Mouse (Mus musculus) limb, embryonic 10.5 days (tissue): ENCODE results near the gene Gm28041. TPM values are rescaled to one million over a fixed set of nuclear protein-coding genes. Genes with fewer than 3 reads are reported as not detected.
A peak's percentile ranks its signal among the peaks of the same experiment; 100 is the strongest.
"Not testable (repeated sequence)": the region's sequence is repeated elsewhere in the genome, so short reads cannot be mapped to it uniquely, and the experiment has no call there.

Experiments
- DNase-seq: peaks from one replicate; pipeline ENCODE4 v3.0.0-alpha.2; 2017; ENCODE audit warnings: low spot score
- H3K27ac ChIP-seq: fragments of 300-500 bp; sonication (generic); 2 replicates; pipeline ENCODE4 v1.5.1; 2016; ENCODE audit warnings: mild to moderate bottlenecking
- H3K27me3 ChIP-seq: fragments of 300-500 bp; sonication (generic); 2 replicates; pipeline ENCODE4 v1.6.1; 2016; ENCODE audit warnings: low read depth, mild to moderate bottlenecking; ENCODE audit not compliant: poor library complexity, severe bottlenecking
- H3K36me3 ChIP-seq: fragments of 300-500 bp; sonication (generic); 2 replicates; pipeline ENCODE4 v1.6.1; 2016; ENCODE audit warnings: mild to moderate bottlenecking, moderate library complexity
- H3K4me1 ChIP-seq: fragments of 300-500 bp; sonication (generic); 2 replicates; pipeline ENCODE4 v1.6.1; 2016
- H3K4me3 ChIP-seq: fragments of 300-500 bp; sonication (generic); 2 replicates; pipeline ENCODE4 v1.5.1; 2016; ENCODE audit warnings: mild to moderate bottlenecking, moderate library complexity
- H3K9me3 ChIP-seq: fragments of 300-500 bp; sonication (generic); replicated peaks from 2 replicates; pipeline ENCODE4 v1.6.1; 2016; ENCODE audit warnings: mild to moderate bottlenecking
- WGBS: fragments of 180-500 bp; shearing (Covaris S2); methylation state at CpG from one replicate; pipeline ENCODE4 v1.1.7; 2016; 5-methylcytosine and 5-hydroxymethylcytosine counted together
- polyA plus RNA-seq: library from polyadenylated mRNA; unstranded; fragments of >200 nt; fragmentation: Nextera tagmentation; extraction: Ambion mirVana; gene quantifications from 2 replicates; pipeline ENCODE4 v1.2.1, GENCODE M21; 2016

Gm28041 gene
- 0.35 TPM in 1 of 2 replicates, not detected in the other for polyA plus RNA-seq

DNA sequence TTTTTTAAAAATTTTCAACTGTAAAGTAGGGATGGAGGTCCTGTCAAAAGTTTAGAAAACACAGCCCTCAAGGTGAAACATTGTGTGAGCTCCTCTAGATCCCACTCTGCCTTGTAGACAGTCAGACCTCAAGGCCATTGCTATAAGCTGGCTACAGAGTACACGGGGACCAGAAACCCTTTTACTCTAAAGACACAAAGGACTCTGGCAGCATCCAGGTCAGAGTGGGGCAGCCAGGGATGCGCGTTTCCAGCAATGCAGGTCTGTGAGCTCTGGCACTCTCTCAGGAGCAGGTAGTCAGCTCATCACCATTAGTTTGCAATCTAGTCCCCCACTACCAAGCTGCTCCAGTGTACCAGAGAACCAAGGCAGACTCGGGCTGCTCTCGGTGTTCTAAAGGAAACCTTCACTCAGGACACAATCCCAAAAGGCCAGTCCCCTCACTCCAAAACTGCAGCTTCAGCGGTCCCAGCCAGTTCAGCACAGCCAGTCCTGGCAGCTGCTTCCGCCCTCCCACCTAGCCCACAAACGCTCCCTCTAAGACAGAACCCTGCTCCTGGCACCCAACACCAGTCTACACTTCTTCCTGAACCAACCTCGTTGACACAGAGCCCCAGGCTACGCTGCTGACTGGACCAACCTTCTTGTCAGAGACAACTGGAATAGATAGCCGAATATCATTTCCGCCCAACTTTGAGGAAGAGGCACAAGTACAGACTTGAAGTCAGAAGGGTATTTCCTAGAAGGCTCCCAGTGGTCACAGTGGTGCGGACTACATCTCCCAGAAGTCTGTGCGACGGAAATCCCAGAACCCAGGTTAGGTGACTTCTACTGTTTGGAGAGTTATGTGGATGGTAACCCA is at the start of gene Gm28041, which contains the start of gene Zfp456:
Gm28041 (minus strand) TSS at position 684 of the 862 bp plus-strand sequence.
Zfp456 (minus strand) TSS at position 761 of the 862 bp plus-strand sequence.
- DNase-seq: peak; percentile 56
- H3K4me3 ChIP-seq: peak within 1 kb of the TSS; percentile 48
- not testable (repeated sequence) for H3K4me1 ChIP-seq, H3K36me3 ChIP-seq, H3K9me3 ChIP-seq, H3K27me3 ChIP-seq
- 18% methylated on average over 13 of the region's 15 CpGs for WGBS
- H3K27ac ChIP-seq: peak within 1 kb of the TSS; percentile 32; the same call in 1 of the 2 replicates

DNA sequence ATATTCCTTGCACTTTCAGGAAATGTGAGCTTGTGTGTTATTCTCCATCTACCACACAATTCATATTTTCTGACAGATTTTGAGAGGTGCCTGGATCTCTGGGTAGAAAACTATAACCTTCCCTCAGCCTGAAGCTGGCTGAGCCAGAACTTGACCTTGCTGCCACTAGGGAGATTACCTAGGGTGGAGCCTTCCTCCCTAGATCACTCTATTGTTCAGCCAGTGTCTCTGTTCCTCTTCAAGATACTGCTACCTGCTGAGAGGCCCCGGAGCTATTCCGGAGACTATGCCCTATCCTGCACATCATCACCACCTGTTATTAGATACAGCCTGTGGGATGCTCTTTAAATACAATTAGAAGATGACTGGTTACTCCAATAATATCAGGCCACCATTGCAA is 47.0 kb upstream of the Gm28041 start:
- not testable (repeated sequence) for H3K27ac ChIP-seq, H3K4me3 ChIP-seq, H3K36me3 ChIP-seq, H3K27me3 ChIP-seq, H3K9me3 ChIP-seq, DNase-seq
- peaks cover 10% of the 10 kb centered on the region for H3K4me1 ChIP-seq
- 88% methylated on average over 2 of the region's 2 CpGs for WGBS

DNA sequence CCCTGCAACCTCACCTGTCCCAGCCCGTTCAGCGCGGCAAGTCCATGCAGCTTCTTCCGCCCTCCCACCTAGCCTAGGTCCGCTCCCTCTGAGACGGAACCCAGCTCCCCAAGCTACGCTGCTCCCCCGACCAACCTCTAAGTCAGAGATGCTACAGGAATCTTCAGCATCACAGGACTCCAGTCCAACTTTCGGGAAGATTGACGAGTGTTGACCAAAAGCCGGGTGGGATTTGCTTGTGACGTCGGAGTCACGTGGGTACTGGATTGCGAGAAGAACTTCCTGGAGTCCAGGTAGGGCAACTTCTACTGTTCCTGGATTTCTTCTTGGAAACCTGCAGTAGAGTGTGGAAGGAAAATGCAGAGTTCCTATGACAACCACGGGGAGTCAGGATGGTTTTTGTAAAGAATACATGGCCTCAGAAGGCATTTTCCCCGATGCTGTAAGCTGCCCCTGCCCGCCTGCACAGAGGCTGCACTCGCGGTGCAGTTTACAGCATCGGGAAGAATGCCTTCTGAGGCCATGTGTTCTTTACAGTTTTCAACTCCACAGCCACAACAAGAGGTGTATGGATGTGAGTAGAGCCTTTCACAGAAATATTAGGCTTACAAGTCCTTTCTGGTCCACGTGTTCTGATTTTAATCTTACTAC is 45.8 kb upstream of the Gm28041 start, which contains the start of gene Zfp459:
Zfp459 (minus strand) TSS at position 212 of the 651 bp plus-strand sequence.
- Histone ChIP-seq H3K4me1 (peaks cover 10% of the 10 kb centered on the region), H3K27ac (peak within 1 kb of the TSS; percentile 78), H3K4me3 (peak within 1 kb of the TSS; percentile 75), H3K9me3 (no peaks in the 10 kb centered on the region), H3K36me3 (no peaks in the 10 kb centered on the region), H3K27me3 (no peaks in the 10 kb centered on the region)
- DNase-seq: peak; percentile 80
- 2% methylated on average over 22 of the region's 22 CpGs for WGBS

GRCm38 (mm10) chr13:67420558-67421206 is 45.1 kb upstream of the Gm28041 start:
- 34% methylated on average over 11 of the region's 11 CpGs for WGBS
- Histone ChIP-seq H3K4me3 (peak overlapping the region; percentile 75), H3K4me1 (peaks cover 10% of the 10 kb centered on the region), H3K9me3 (no peaks in the 10 kb centered on the region), H3K27me3 (no peaks in the 10 kb centered on the region), H3K36me3 (no peaks in the 10 kb centered on the region), H3K27ac (peak overlapping the region; percentile 78)
- DNase-seq: no peak

DNA sequence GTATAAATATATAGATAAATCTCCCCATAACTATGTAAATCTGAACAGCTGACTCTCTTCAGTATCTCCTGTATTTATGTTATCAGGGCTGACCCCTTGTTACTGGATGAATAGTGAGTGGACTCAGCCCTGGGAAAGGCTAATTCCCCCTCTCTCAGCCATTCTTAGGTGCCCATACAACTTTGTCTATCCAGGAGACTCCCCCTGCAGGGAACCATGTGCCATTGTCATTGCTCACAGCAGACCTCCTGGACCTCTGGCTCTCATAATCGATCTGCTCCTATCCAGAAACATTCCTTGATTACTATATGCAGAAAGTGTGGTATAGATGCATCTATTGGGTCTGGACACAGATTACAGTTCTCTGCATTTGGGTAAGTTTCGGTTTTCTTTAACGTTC is 41.3 kb upstream of the Gm28041 start:
- H3K9me3 ChIP-seq: no peaks in the 10 kb centered on the region
- no peak for DNase-seq
- H3K4me1 ChIP-seq: peaks cover 10% of the 10 kb centered on the region
- WGBS: 89% methylated on average over 3 of the region's 3 CpGs
- H3K4me3 ChIP-seq: no peak overlapping the region
- no peaks in the 10 kb centered on the region for H3K27me3 ChIP-seq
- no peaks in the 10 kb centered on the region for H3K36me3 ChIP-seq
- H3K27ac ChIP-seq: no peak overlapping the region

DNA sequence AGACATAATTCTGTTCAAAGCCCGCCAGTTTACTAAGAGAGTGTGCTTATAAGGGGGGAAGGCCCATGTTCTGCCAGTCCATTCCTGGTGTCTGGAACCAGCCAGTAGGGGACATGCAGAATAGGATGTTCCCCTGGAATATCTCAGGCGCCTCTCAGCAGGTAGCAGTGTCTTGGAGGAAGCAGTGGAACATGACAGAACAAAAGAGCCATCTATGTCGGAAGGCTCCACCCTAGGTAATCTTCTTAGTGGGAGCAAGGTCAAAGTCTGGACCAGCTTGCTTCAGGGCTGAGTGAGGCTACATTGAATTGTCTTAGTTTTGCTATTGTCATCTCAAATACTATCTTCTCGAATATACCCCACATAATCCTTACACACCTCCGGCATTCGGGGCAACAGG is 40.2 kb upstream of the Gm28041 start:
- Histone ChIP-seq H3K4me3 (no peak overlapping the region), H3K9me3 (no peaks in the 10 kb centered on the region)
- WGBS: 92% methylated on average over 6 of the region's 6 CpGs

DNA sequence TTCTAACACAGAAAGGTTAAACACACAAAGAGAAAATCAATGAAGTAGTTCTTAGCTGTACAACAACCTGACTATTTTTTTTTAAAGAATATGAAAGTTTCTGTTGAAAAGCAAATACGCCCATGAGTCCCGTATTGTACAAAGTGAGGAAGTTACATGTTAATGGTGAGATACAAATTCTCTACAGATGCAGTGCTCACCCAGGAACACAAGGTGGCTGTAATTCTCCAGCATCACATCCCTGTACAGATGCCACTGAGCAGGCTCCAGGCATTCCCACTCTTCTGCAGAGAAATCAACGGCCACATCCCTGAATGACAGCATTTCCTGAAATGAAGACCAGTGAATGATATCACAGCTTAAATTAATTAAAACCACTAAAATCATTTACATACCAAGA is 38.1 kb upstream of the Gm28041 start:
- not testable (repeated sequence) for H3K9me3 ChIP-seq, H3K27ac ChIP-seq, DNase-seq, H3K4me3 ChIP-seq, H3K36me3 ChIP-seq, H3K4me1 ChIP-seq, H3K27me3 ChIP-seq
- 85% methylated on average over 3 of the region's 3 CpGs for WGBS

More for the DNA sequence above, 40.2 kb upstream of the Gm28041 start:
- DNase-seq: no peak
- no peak overlapping the region for H3K27ac ChIP-seq
- no peaks in the 10 kb centered on the region for H3K36me3 ChIP-seq
- H3K4me1 ChIP-seq: peaks cover 3% of the 10 kb centered on the region; the same call in 1 of the 2 replicates
- no peaks in the 10 kb centered on the region for H3K27me3 ChIP-seq

GRCm38 (mm10) chr13:67399183-67399903 is 23.8 kb upstream of the Gm28041 start, which contains the start of gene Zfp429:
Zfp429 (minus strand) TSS chr13:67399819.
- not testable (repeated sequence) for H3K4me1 ChIP-seq, H3K27me3 ChIP-seq, H3K36me3 ChIP-seq, H3K9me3 ChIP-seq
- DNase-seq: peak; percentile 66
- H3K4me3 ChIP-seq: peak within 1 kb of the TSS; percentile 62
- peak within 1 kb of the TSS; percentile 48; the same call in 1 of the 2 replicates for H3K27ac ChIP-seq
- 5% methylated on average over 16 of the region's 16 CpGs for WGBS

DNA sequence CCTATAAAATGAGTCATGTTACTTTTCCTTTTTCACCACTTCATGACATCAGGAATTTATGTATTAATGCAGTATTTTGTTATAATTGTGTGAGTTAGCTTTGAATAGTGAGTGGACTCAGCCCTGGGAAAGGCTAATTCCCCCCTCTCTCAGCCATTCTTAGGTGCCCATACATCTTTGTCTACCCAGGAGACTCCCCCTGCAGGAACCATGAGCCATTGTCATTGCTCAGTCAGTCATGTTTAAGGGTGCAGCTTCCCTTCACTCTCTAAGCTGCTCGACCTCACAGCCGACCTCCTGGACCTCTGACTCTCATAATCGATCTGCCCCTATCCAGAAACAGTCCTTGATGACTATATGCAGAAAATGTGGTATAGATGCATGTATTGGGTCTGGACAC is 722 bp upstream of the Gm28041 start:
- not testable (repeated sequence) for H3K27ac ChIP-seq, H3K4me1 ChIP-seq, H3K4me3 ChIP-seq, H3K36me3 ChIP-seq, DNase-seq, H3K27me3 ChIP-seq, H3K9me3 ChIP-seq
- WGBS: 82% methylated on average over 3 of the region's 3 CpGs

DNA sequence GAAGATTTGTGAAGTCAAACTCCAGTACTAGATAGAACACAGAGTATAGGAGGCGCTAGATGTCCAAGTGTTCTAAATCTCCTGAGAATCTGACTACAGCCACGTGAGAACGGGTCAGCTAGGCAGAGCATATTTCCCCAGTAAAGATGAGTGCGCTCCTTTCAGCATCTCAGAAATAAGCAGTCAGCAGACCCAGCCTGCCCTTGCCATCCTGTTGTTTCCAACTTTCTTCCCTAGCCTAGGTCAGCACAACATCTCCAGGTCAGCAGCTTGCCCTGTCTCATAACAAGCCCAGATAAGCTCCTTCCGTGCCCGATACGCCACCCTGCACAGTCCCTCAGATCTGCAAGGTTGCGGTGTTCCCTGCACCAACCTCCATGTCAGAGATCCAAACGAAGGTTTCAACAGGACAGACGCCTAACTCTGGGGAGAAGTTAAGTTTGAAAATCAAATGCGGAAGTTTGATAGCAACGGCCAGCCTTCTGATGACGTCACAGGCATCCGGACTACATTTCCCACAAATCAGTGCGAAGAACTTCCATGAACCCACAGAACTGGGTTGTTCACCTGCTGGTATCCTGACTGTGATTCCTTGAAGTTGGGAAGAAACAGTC is 15.3 kb downstream of the Gm28041 start, which contains the start of the genes Gm28044 and Zfp953:
Gm28044 (minus strand) TSS at position 406 of the 614 bp plus-strand sequence.
Zfp953 (minus strand) TSS at position 475 of the 614 bp plus-strand sequence.
- Histone ChIP-seq H3K4me3 (peak within 1 kb of the TSS; percentile 73), H3K27me3 (no peaks in the 10 kb centered on the region), H3K27ac (peak within 1 kb of the TSS; percentile 85), H3K4me1 (no peaks in the 10 kb centered on the region; the same call in 1 of the 2 replicates), H3K36me3 (no peaks in the 10 kb centered on the region), H3K9me3 (no peaks in the 10 kb centered on the region)
- under 1% methylated on average over 15 of the region's 15 CpGs for WGBS
- peak; percentile 82 for DNase-seq

DNA sequence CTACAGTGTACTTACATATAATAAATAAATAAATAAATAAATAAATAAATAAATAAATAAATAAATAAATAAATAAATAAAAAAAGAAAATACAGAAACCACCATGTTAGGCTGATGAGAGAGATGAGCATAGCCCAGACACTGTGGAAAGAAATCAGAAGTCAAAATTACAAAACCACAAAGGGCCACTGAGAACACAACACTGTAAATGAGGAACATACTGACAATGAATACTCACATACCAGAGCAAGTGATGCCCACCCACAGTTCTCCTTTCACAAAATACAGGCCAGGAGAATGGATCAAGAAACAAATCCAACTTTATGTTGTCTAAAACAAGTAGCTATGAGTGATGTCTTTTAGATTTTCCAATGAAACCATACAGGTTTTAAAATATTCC is 23.7 kb downstream of the Gm28041 start:
- no peaks in the 10 kb centered on the region for H3K27me3 ChIP-seq
- no peaks in the 10 kb centered on the region for H3K4me1 ChIP-seq

DNA sequence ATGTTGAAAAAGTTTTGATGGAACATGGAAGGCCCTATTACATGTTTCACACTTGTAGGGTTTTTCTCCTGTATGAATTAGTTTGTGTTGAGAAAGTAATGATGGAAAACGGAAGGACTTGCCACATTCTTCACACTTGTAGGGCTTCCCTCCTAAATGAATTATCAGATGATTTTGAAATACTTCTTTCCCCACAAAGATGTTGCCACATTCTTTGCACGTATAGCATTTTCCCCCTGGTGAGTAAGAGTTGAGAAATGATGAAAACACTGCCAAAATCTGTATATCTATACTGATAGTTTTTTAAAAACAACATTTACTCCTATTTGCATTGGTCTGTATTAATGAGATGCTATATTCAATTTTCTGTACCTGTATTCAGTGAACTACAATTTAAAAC is 32.1 kb downstream of the Gm28041 start:
- WGBS: 89% methylated on average over 2 of the region's 2 CpGs
- no peak overlapping the region for H3K27ac ChIP-seq
- no peaks in the 10 kb centered on the region for H3K36me3 ChIP-seq
- no peaks in the 10 kb centered on the region for H3K9me3 ChIP-seq
- no peak for DNase-seq
- H3K27me3 ChIP-seq: no peaks in the 10 kb centered on the region
- no peak overlapping the region for H3K4me3 ChIP-seq
- H3K4me1 ChIP-seq: no peaks in the 10 kb centered on the region

More for the DNA sequence above, 23.7 kb downstream of the Gm28041 start:
- H3K27ac ChIP-seq: no peak overlapping the region
- DNase-seq: no peak
- H3K9me3 ChIP-seq: no peaks in the 10 kb centered on the region
- no peaks in the 10 kb centered on the region for H3K36me3 ChIP-seq
- H3K4me3 ChIP-seq: no peak overlapping the region
